Mouse (Mus musculus): ENCODE results near the gene Erich6b.

GRCm38 (mm10) chr14:75690428-75690827 lies 48.4 kb downstream of the Erich6b start:
- TF ChIP-seq CTCF (IDR thresholded peaks at IDR 0.05; ENCODE audit: extremely low read depth, insufficient read length, insufficient replicate concordance, low read depth, low read length): no peak
- TF ChIP-seq POLR2A (IDR thresholded peaks at IDR 0.05; ENCODE audit: low read depth, low read length): no peak
